Mouse (Mus musculus) forebrain, embryonic 16.5 days (tissue): ENCODE measurements at regions not wholly inside any gene's neighbourhood (a gene's known extent, or its start where the extent isn't known, plus 50 kb on each side); places are given as distances from the start of the nearest gene placed in this dataset.

Source experiments
- ATAC-seq: fragments of 200-750 bp; cut with Nextera tagmentation; 2 replicates; pipeline ENCODE4 v1.8.0; 2017; ENCODE audit warnings: mild to moderate bottlenecking, moderate library complexity
- H3K27ac ChIP-seq: fragments of 300-500 bp; sonication (generic); 2 replicates; pipeline ENCODE4 v1.5.1; 2014; ENCODE audit warnings: low read length, control low read depth
- H3K27me3 ChIP-seq: fragments of 300-500 bp; sonication (generic); replicated peaks from 2 replicates; pipeline ENCODE4 v1.6.1; 2014; ENCODE audit warnings: low read length; ENCODE audit not compliant: control insufficient read depth, insufficient read depth
- H3K36me3 ChIP-seq: fragments of 300-500 bp; sonication (generic); 2 replicates; pipeline ENCODE4 v1.6.1; 2014; ENCODE audit not compliant: control insufficient read depth, insufficient read depth
- H3K4me1 ChIP-seq: fragments of 300-500 bp; sonication (generic); replicated peaks from 2 replicates; pipeline ENCODE4 v1.6.1; 2014; ENCODE audit warnings: low read length; ENCODE audit not compliant: control insufficient read depth, insufficient read depth
- H3K4me2 ChIP-seq: fragments of 300-500 bp; sonication (generic); 2 replicates; pipeline ENCODE4 v1.6.1; 2014; ENCODE audit warnings: mild to moderate bottlenecking, low read length, control low read depth
- H3K4me3 ChIP-seq: fragments of 300-500 bp; sonication (generic); replicated peaks from 2 replicates; pipeline ENCODE4 v1.5.1; 2014; ENCODE audit warnings: mild to moderate bottlenecking, low read length, control low read depth
- H3K9ac ChIP-seq: fragments of 300-500 bp; sonication (generic); replicated peaks from 2 replicates; pipeline ENCODE4 v1.6.1; 2014; ENCODE audit warnings: low read depth, low read length, control low read depth
- H3K9me3 ChIP-seq: fragments of 300-500 bp; sonication (generic); 2 replicates; pipeline ENCODE4 v1.6.1; 2016; ENCODE audit warnings: low read length; ENCODE audit not compliant: control insufficient read depth
- WGBS: fragments of 180-500 bp; shearing (Covaris S2); extraction: QIAGEN DNeasy Blood & Tissue Kit; methylation state at CpG from one replicate; pipeline ENCODE4 v1.1.7; 2014; 5-methylcytosine and 5-hydroxymethylcytosine counted together

DNA sequence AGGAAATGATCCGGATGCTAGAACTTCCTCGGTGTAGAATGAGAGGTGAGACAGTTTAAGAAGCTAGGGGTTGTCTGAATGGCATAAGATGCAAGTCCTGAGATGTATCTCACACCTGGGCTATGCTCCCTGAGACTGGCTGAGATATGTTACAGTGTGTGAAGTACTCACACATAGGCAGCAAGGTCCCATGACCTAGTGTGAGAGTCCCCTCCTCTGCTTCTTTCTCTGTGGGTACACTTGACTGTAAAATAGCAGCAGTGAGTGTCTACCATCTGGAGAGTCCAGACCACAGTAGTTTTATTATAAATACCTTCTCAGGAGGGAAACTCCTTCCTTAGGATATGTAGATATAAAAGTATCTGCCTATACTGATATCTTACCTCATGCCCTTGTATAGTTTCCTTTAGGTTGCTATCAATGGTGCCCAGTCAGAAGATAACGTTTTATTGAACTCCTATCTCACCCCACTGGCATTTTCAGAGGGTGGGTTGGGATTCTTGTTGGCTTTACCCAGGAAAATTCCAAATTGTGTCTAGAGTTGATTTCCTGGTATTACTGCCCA is 81.7 kb upstream of the Sox5 start:
- ATAC-seq = no peak
- 91% methylated on average over 3 of the region's 3 CpGs for WGBS

DNA sequence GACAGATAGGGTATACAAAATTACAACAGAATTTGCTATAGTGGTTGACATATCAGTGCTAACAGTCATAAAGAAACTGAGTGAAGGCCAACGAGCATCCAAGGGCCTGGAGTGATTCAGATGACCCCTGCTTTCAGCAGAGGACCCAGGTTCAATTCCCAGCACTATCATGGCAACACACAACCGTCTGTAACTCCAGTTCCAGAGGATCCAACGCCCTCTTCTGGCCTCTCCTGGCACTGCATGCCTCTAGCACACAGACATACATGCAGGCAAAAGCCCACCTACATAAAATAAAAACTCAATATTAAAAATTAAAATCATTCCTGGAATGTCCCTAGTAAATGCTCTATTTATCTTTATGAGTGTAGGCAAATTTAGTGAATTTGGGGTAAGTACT is 59.7 kb upstream of the Sox5 start:
- Histone ChIP-seq H3K4me2 (no peak overlapping the region), H3K27ac (no peak overlapping the region), H3K4me3 (no peak overlapping the region), H3K9ac (no peak overlapping the region), H3K4me1 (no peaks in the 10 kb centered on the region), H3K27me3 (no peaks in the 10 kb centered on the region), H3K36me3 (no peaks in the 10 kb centered on the region), H3K9me3 (no peaks in the 10 kb centered on the region)
- ATAC-seq = no peak
- WGBS = 82% methylated on average over 3 of the region's 3 CpGs

More for the DNA sequence above, 81.7 kb upstream of the Sox5 start:
- H3K9me3 ChIP-seq = no peaks in the 10 kb centered on the region
- H3K36me3 ChIP-seq = no peaks in the 10 kb centered on the region
- no peak overlapping the region for H3K9ac ChIP-seq
- H3K27me3 ChIP-seq = no peaks in the 10 kb centered on the region
- H3K4me3 ChIP-seq = no peak overlapping the region
- H3K4me2 ChIP-seq = no peak overlapping the region
- H3K27ac ChIP-seq = no peak overlapping the region
- H3K4me1 ChIP-seq = peaks cover 4% of the 10 kb centered on the region; the same call in 1 of the 2 replicates

GRCm38 (mm10) chr6:144839383-144839782 is 57.6 kb upstream of the Sox5 start:
- no peak overlapping the region for H3K4me2 ChIP-seq
- H3K36me3 ChIP-seq = no peaks in the 10 kb centered on the region
- H3K27ac ChIP-seq = no peak overlapping the region
- no peaks in the 10 kb centered on the region for H3K27me3 ChIP-seq
- no peak for ATAC-seq
- no peak overlapping the region for H3K4me3 ChIP-seq
- no peaks in the 10 kb centered on the region for H3K4me1 ChIP-seq
- no peak overlapping the region for H3K9ac ChIP-seq
- 100% methylated on average over 1 of the region's 1 CpGs for WGBS
- H3K9me3 ChIP-seq = no peaks in the 10 kb centered on the region

- H3K27me3 ChIP-seq = no peaks in the 10 kb centered on the region
- no peaks in the 10 kb centered on the region for H3K4me1 ChIP-seq
- no peak overlapping the region for H3K4me2 ChIP-seq
- no peak overlapping the region for H3K4me3 ChIP-seq
- no peaks in the 10 kb centered on the region for H3K9me3 ChIP-seq
- H3K36me3 ChIP-seq = no peaks in the 10 kb centered on the region
- no peak for ATAC-seq
- H3K27ac ChIP-seq = no peak overlapping the region
- H3K9ac ChIP-seq = no peak overlapping the region
- WGBS = 33% methylated on average over 19 of the region's 19 CpGs
These were observed 52.8 kb upstream of the Sox5 start for GRCm38 (mm10) chr6:144834323-144835183.
